Comparison of ENCODE assay signal across 9 mouse cellular contexts in genomic region chr9:89973856-89974255, GRCm38 (mm10).
DNase-seq lines count a peak whose midpoint lies in the region; ATAC-seq and TF ChIP-seq lines count a peak whose summit lies in the region.
"Had no signal": no experiment of that assay in that cellular context is flagged by ENCODE, and none has a peak within 500 bp of the region (broad histone marks: within the 10 kb centered on the region; RNA-seq: fewer than 3 reads in every experiment).

No protein-coding gene starts in this region.

- TF ChIP-seq EP300 in liver, postnatal 0 days (IDR thresholded peaks at IDR 0.05; ENCODE audit: low read depth): no peak

- no peaks in the 10 kb centered on the region for H3K36me3 ChIP-seq in liver, postnatal 0 days (replicated peaks; ENCODE audit: insufficient read depth, low read length)
- H3K36me3 ChIP-seq in liver, embryonic 12.5 days: no peaks in the 10 kb centered on the region

- no peak overlapping the region for H3K4me3 ChIP-seq in liver, postnatal 0 days (ENCODE audit: low read depth, low read length)
- H3K4me3 ChIP-seq in liver, embryonic 12.5 days: no peak overlapping the region

- peak; percentile 26 to 57 for DNase-seq in cerebellum, postnatal 10 days
- DNase-seq in cerebellum, adult 11-12 months: no peak
- no peak for DNase-seq in liver, postnatal 0 days
- DNase-seq in brain, embryonic 14.5 days (ENCODE audit: low read depth): peak; percentile 76
- DNase-seq in gastrocnemius, postnatal 4 days (ENCODE audit: low spot score in 2 of 2): no peak

- H3K4me2 ChIP-seq in liver, postnatal 0 days (ENCODE audit: low read depth, low read length): no peak overlapping the region
- H3K4me2 ChIP-seq in liver, embryonic 12.5 days: no peak overlapping the region

- H3K9ac ChIP-seq in liver, postnatal 0 days (replicated peaks): no peak overlapping the region
- no peak overlapping the region for H3K9ac ChIP-seq in liver, embryonic 12.5 days
- H3K9ac ChIP-seq: liver, embryonic 14.5 days had no signal

- TF ChIP-seq POLR2A in brain, embryonic 14.5 days (IDR thresholded peaks at IDR 0.05; ENCODE audit: borderline replicate concordance, extremely low read depth, insufficient read depth, insufficient read length, poor library complexity, severe bottlenecking): no peak

- no peaks in the 10 kb centered on the region for H3K27me3 ChIP-seq in liver, postnatal 0 days (ENCODE audit: insufficient read depth, low read length)
- H3K27me3 ChIP-seq in liver, embryonic 12.5 days (replicated peaks): 0 out of 2 replicates have a peak, but pooled peaks cover 6% of the 10 kb centered on the region

- WGBS in liver, postnatal 0 days (ENCODE audit: insufficient replicate concordance): 30% methylated on average over 5 of the region's 5 CpGs
- WGBS in liver, embryonic 12.5 days (ENCODE audit: insufficient replicate concordance): 28% methylated on average over 5 of the region's 5 CpGs

- peak; percentile 29; the same call in 1 of the 2 replicates for TF ChIP-seq CTCF in liver, postnatal 0 days (IDR thresholded peaks at IDR 0.05; ENCODE audit: low read depth)
- TF ChIP-seq CTCF in brain, embryonic 14.5 days (IDR thresholded peaks at IDR 0.05; ENCODE audit: borderline replicate concordance, extremely low read depth, insufficient read depth, insufficient read length): 0 out of 2 replicates have a peak, but pooled peaks have one; percentile 10

- H3K27ac ChIP-seq in liver, postnatal 0 days (ENCODE audit: low read depth): no peak overlapping the region
- H3K27ac ChIP-seq in liver, embryonic 12.5 days: no peak overlapping the region
- H3K27ac ChIP-seq: liver, embryonic 14.5 days had no signal

- no peaks in the 10 kb centered on the region for H3K9me3 ChIP-seq in liver, postnatal 0 days (ENCODE audit: low read length)
- no peaks in the 10 kb centered on the region for H3K9me3 ChIP-seq in liver, embryonic 12.5 days (replicated peaks)

- no peak for ATAC-seq in liver, postnatal 0 days
- no peak for ATAC-seq in liver, embryonic 12.5 days
- ATAC-seq in megakaryocyte progenitor cell, adult 5-6 weeks (replicated peaks; ENCODE audit: poor library complexity): 0 out of 2 replicates have a peak, but pooled peaks have one; percentile 20
- no peak for ATAC-seq in erythroid progenitor cell, adult 5-6 weeks (replicated peaks; ENCODE audit: low FRiP score, poor library complexity, severe bottlenecking)

- H3K4me1 ChIP-seq in liver, postnatal 0 days (ENCODE audit: insufficient read depth): no peaks in the 10 kb centered on the region
- no peaks in the 10 kb centered on the region for H3K4me1 ChIP-seq in liver, embryonic 12.5 days

Comparison
In these comparisons a context has a peak if more than half of its experiments do, and no peak if none do; other contexts are left out.
1. DNase-seq: peak in cerebellum, postnatal 10 days (2 of 2) and brain, embryonic 14.5 days (single experiment); none in cerebellum, adult 11-12 months (single experiment), liver, postnatal 0 days (single experiment) and gastrocnemius, postnatal 4 days (0 of 2).